Mouse (Mus musculus) heart, postnatal 0 days (tissue): Measurements from ENCODE around the gene Cit.

ENCODE experiments used
- CTCF ChIP-seq: IDR thresholded peaks from 2 replicates; pipeline ENCODE4 v1.5.1; 2016; ENCODE audit warnings: antibody characterized with exemption, control low read depth, low read depth
- EP300 ChIP-seq: IDR thresholded peaks from 2 replicates; pipeline ENCODE4 v1.6.1; 2016; ENCODE audit warnings: antibody characterized with exemption, low read depth

DNA sequence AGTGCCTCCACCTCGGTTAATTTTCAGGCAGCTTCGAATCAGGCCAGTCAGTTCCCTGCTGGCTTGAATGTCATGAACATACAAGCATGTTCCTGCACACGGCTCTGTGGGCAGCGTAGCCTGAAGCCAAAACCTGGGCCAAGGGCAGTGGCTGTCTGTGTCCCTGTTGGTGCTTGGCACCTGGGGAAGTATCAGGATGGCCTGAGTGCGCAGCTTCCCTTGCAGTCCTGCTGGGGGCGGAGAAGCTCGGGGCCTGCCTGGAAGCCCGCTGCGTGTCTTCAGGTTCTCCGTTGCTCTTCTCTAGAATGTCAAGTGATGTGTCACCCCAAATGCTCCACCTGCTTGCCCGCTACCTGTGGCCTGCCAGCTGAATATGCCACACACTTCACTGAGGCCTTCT is 140.0 kb downstream of the Cit start:
- TF ChIP-seq CTCF = no peak
- no peak for TF ChIP-seq EP300
